Mouse (Mus musculus) spleen, postnatal 10 days (tissue): ENCODE measurements around the gene Lsg1.
A peak's percentile ranks its signal among the peaks of the same experiment; 100 is the strongest.

Experiments
- DNase-seq, 2 experiments: peaks; one replicate each; pipeline ENCODE4 v3.0.0; 2021 to 2022; ENCODE audit warnings: low spot score in 2 of 2

Gene Lsg1

GRCm38 (mm10) chr16:30601046-30601832, 13.8 kb upstream of the Lsg1 start:
- DNase-seq = peak; percentile 47 to 74

DNA sequence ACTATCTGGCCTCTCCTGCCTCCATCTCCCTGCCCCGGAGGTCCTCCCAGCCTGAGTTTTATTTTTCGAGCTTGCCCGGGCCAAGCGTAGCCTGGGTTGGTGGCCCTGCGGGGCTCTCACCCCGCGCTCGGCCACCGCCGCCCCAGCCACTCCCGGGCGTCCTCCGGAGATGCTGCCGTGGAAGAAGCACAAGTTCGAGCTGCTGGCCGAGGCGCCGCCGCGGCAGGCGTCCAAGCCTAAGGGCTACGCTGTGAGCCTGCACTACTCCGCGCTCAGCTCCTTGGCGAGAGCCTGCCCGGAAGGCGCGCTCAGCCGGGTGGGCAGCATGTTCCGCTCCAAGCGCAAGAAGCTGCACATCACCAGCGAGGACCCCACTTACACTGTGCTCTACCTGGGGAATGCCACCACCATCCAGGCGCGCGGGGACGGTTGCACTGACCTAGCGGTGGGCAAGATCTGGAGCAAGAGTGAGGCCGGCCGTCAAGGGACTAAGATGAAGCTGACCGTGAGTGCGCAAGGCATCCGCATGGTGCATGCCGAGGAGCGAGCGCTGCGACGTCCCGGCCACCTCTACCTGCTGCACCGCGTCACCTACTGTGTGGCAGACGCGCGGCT, 13.1 kb upstream of the Lsg1 start:
- peak in 1 of 2 experiments; percentile 56 for DNase-seq

GRCm38 (mm10) chr16:30599491-30600268, 12.3 kb upstream of the Lsg1 start, which contains the start of gene Fam43a:
Fam43a (plus strand) TSS chr16:30599723.
- DNase-seq = peak; percentile 69 to 85

- peak; percentile 77 to 87 for DNase-seq
These were observed 9.7 kb upstream of the Lsg1 start for GRCm38 (mm10) chr16:30596959-30597681.

- no peak for DNase-seq
These were observed 8.6 kb upstream of the Lsg1 start for GRCm38 (mm10) chr16:30595835-30596557.

DNA sequence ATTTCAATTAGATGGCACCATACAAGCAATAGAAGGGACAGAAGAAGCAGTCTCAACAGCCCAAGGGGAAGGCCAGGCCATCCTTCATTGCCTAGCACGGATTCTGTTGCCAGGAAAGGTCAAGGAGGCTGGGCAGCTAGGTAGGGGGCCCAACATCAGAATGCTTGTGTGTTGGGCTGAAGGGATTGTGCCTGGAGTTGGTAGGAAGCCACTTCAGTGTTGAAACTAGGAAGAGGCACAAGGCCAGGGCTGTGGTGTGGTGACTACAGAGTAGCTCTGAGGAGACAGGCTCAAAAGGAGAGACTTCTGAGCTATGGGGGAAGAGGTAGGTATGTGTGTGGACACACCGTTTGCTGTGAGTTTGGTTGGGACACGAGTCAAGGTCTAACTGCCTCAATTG, 8.0 kb upstream of the Lsg1 start:
- DNase-seq = no peak

GRCm38 (mm10) chr16:30591990-30592389, 4.6 kb upstream of the Lsg1 start:
- DNase-seq = peak in 1 of 2 experiments; percentile 38

GRCm38 (mm10) chr16:30590264-30591209, 3.1 kb upstream of the Lsg1 start:
- DNase-seq = no peak

- DNase-seq = peak in 1 of 2 experiments; percentile 57
These were observed 378 bp downstream of the Lsg1 start for GRCm38 (mm10) chr16:30586935-30587493.

DNA sequence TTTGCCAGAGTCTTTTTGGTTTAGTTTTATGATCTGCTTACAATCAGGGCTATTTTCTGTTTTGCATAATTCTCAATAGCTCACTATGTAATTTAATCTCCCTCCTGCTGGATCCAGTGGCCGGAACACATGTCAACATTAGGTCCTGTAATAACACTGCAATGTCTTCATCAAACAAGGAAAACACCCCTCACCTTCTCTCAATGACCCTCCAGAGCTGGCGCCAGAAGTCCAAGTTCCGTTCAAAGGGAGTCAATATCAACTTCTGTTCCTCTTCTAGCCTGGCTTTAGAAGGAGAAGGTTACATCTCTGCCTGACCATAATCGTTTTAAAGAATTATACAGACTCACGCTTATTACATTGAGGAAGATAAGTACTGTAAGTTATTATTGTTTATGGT, 6.6 kb downstream of the Lsg1 start:
- DNase-seq = no peak

- DNase-seq = no peak
These were observed 11.0 kb downstream of the Lsg1 start for GRCm38 (mm10) chr16:30576392-30576791.

- no peak for DNase-seq
These were observed 11.6 kb downstream of the Lsg1 start for GRCm38 (mm10) chr16:30575815-30576214.

DNA sequence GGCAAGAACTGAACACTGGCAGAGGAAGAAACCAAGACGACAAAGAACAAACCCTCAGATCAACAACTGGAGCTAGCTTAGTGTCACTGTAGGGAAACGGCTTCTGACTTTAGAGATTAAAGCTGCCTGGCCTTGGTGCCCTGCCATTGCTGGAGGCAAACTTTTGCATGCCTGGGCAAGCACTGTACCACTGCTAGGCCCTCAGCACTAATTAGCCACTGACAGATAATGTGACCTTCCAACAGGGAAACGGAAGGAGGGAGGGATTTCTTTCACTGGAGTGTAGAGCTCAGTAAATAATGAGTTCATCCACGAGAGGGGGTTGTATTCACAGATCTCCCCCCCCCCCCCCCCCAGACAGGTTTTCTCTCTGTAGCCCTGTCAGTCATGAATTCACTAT, 15.2 kb downstream of the Lsg1 start:
- no peak for DNase-seq

GRCm38 (mm10) chr16:30571378-30571777, 16.0 kb downstream of the Lsg1 start:
- no peak for DNase-seq

DNA sequence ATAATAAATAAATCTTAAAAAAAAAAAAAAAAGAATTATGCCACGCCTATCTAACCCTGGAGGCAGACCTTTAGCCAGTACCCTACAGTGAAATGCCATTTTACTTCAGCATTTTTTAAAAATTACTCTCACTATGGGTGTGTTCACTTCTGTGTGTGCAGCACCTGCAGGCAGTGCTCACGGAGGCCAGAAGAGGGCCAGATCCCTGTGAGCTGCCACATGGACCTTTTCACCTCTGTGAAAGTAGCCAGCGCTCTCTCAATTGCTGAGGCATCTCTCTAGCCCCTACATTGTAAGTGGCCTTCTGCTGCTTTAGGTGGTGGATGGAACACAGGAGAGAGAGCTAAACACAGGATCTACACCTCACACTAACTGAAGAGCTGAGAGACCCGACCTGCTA, 17.2 kb downstream of the Lsg1 start:
- DNase-seq = no peak

DNA sequence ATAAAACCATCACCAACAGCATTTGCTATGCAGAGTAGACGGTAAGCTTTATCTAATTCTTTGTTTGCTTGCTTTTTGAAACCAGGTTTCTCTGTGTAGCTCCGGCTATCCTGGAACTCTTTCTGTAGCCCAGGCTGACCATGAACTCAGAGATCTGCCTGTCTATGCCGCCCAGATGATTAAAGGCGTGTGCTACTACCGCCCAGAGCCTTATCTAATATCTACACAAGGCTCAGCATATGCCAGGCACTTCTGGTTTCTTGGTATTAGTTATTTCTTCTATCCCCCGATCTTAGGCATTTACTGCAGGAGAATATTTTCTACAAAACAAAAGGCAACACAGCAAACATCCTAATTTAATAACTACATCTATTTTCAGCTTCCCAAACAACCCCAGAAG, 21.8 kb downstream of the Lsg1 start:
- DNase-seq = no peak

GRCm38 (mm10) chr16:30560601-30561000, 26.8 kb downstream of the Lsg1 start:
- DNase-seq = no peak

- DNase-seq = no peak
These were observed 27.9 kb downstream of the Lsg1 start for GRCm38 (mm10) chr16:30559312-30559992.

GRCm38 (mm10) chr16:30554109-30554508, 33.3 kb downstream of the Lsg1 start:
- no peak for DNase-seq
